Mouse (Mus musculus) liver, postnatal 0 days (tissue): ENCODE measurements around the gene Foxp4.

Experiments used
- CTCF ChIP-seq: sonication (generic); IDR thresholded peaks from 2 replicates; pipeline ENCODE4 v1.5.1; 2016; ENCODE audit warnings: antibody characterized with exemption, low read depth
- EP300 ChIP-seq: IDR thresholded peaks from 2 replicates; pipeline ENCODE4 v1.6.1; 2016; ENCODE audit warnings: antibody characterized with exemption, low read depth, mild to moderate bottlenecking

GRCm38 (mm10) chr17:47831772-47832171, 92.7 kb downstream of the Foxp4 start:
- no peak for TF ChIP-seq CTCF
- no peak for TF ChIP-seq EP300
